Mouse (Mus musculus) cerebellum, adult 11-12 months (tissue): ENCODE measurements around the gene Tmem120b.

ENCODE experiments used
- DNase-seq: peaks from one replicate; pipeline ENCODE4 v3.0.0; 2022

The Tmem120b gene

GRCm38 (mm10) chr5:123166437-123166836, 98.2 kb downstream of the Tmem120b start:
- no peak for DNase-seq
